Mouse (Mus musculus) hindbrain, embryonic 13.5 days (tissue): ENCODE measurements around the gene Hunk. TPM values are rescaled to one million over a fixed set of nuclear protein-coding genes. Genes with fewer than 3 reads are reported as not detected.

Source experiments
- ATAC-seq: fragments of 200-750 bp; cut with Nextera tagmentation; 2 replicates; pipeline ENCODE4 v1.8.0; 2017; ENCODE audit warnings: moderate TSS enrichment; ENCODE audit not compliant: low FRiP score
- H3K27ac ChIP-seq: fragments of 300-500 bp; sonication (generic); 2 replicates; pipeline ENCODE4 v1.5.1; 2015; ENCODE audit warnings: inconsistent platforms, mild to moderate bottlenecking, moderate library complexity
- H3K27me3 ChIP-seq: fragments of 300-500 bp; sonication (generic); 2 replicates; pipeline ENCODE4 v1.6.1; 2015; ENCODE audit warnings: mild to moderate bottlenecking, inconsistent platforms
- H3K36me3 ChIP-seq: fragments of 300-500 bp; sonication (generic); 2 replicates; pipeline ENCODE4 v1.6.1; 2015; ENCODE audit warnings: mild to moderate bottlenecking, inconsistent platforms
- H3K4me1 ChIP-seq: fragments of 300-500 bp; sonication (generic); replicated peaks from 2 replicates; pipeline ENCODE4 v1.6.1; 2015; ENCODE audit warnings: inconsistent platforms
- H3K4me2 ChIP-seq: fragments of 300-500 bp; sonication (generic); 2 replicates; pipeline ENCODE4 v1.6.1; 2015; ENCODE audit warnings: inconsistent platforms, mild to moderate bottlenecking, moderate library complexity
- H3K4me3 ChIP-seq: fragments of 300-500 bp; sonication (generic); 2 replicates; pipeline ENCODE4 v1.5.1; 2015; ENCODE audit warnings: mild to moderate bottlenecking, inconsistent platforms
- H3K9ac ChIP-seq: fragments of 300-500 bp; sonication (generic); 2 replicates; pipeline ENCODE4 v1.6.1; 2015; ENCODE audit warnings: mild to moderate bottlenecking, inconsistent platforms
- H3K9me3 ChIP-seq: fragments of 300-500 bp; sonication (generic); 2 replicates; pipeline ENCODE4 v1.6.1; 2016; ENCODE audit warnings: inconsistent platforms
- WGBS: fragments of 180-500 bp; shearing (Covaris S2); methylation state at CpG from one replicate; pipeline ENCODE4 v1.1.7; 2015; 5-methylcytosine and 5-hydroxymethylcytosine counted together
- polyA plus RNA-seq: library from polyadenylated mRNA; unstranded; fragments of >200 nt; fragmentation: Nextera tagmentation; extraction: Ambion mirVana; gene quantifications from 2 replicates; pipeline ENCODE4 v1.2.1, GENCODE M21; 2015

The Hunk gene
- polyA plus RNA-seq = 7.3 and 7.8 TPM in 2 replicates

DNA sequence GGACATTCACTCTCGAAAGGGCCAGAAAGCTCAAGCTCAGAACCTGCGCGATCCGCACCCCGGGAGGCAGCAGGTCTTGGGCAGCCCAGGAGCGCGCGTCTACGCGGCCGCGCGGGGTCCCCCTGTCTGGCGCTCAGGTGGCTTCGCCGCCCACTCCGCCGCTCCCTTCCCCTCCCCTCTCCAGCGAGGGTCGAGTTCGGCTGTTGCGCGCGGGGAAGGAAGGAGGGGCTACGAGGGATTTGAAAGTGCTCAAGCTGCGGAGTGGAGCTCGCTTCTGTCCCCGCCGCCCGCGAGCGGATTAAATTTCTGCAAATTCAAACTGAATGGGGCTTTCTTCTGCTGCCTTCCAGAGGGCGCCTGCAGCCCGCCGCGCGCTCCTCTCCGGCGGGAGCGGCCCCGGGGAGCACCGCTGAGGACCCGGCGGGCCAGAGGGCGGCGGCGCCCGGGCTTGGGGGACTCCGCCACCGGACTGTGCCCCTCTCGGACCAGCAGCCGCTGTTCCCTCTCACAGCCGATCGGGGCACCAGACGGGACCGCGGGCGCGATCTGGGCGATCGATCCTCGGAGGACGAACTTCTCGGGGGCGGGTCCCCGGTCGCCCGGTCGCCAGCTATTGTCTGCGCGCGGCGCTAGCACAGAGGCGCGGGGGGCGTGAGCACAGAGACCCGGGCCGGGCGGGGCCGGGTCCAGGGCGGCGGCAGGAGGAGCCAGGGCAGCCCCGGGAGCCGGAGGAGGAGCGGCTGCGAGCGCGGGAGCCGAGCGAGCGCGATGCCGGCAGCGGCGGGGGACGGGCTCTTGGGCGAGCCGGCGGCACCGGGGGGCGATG is at the start of gene Hunk:
Gene Hunk, plus strand, starts transcription at position 326 of the 826 bp plus-strand sequence.
- Histone ChIP-seq H3K4me3 (peak within 1 kb of the TSS; percentile 88), H3K4me1 (peaks cover 50% of the 10 kb centered on the region), H3K4me2 (peak within 1 kb of the TSS; percentile 86), H3K9ac (peak within 1 kb of the TSS; percentile 92), H3K36me3 (peaks cover 6% of the 10 kb centered on the region), H3K27me3 (peaks cover 11% of the 10 kb centered on the region; the same call in 1 of the 2 replicates), H3K27ac (peak within 1 kb of the TSS; percentile 93), H3K9me3 (peaks cover 5% of the 10 kb centered on the region)
- under 1% methylated on average over 87 of the region's 101 CpGs for WGBS
- peak; percentile 79 for ATAC-seq

DNA sequence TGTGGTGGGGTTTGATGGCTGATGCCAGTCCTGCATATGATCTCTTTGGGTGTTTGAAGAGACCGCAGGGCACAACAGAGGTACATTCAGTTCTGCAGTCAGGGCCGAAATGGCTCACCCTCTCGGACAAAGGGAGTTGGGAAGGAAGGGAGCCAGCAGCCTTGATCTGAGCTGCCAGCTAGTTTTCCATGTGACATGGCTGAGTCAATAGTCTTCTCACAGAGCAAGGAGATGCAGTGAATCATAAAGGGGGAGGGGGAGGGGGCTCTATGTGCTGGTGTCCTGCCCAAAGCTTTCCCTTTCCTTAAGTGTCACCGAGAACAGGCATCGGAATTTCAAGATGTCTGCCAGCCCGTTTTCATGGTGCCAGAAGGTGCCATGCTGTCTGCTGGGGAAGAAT is 46.8 kb upstream of the Hunk start:
- no peaks in the 10 kb centered on the region for H3K36me3 ChIP-seq
- peaks cover 4% of the 10 kb centered on the region; the same call in 1 of the 2 replicates for H3K4me1 ChIP-seq
- H3K9me3 ChIP-seq = no peaks in the 10 kb centered on the region
- H3K27me3 ChIP-seq = no peaks in the 10 kb centered on the region
- no peak overlapping the region for H3K9ac ChIP-seq
- no peak overlapping the region for H3K4me3 ChIP-seq
- no peak overlapping the region for H3K4me2 ChIP-seq
- no peak for ATAC-seq
- WGBS = 84% methylated on average over 6 of the region's 6 CpGs
- H3K27ac ChIP-seq = no peak overlapping the region

DNA sequence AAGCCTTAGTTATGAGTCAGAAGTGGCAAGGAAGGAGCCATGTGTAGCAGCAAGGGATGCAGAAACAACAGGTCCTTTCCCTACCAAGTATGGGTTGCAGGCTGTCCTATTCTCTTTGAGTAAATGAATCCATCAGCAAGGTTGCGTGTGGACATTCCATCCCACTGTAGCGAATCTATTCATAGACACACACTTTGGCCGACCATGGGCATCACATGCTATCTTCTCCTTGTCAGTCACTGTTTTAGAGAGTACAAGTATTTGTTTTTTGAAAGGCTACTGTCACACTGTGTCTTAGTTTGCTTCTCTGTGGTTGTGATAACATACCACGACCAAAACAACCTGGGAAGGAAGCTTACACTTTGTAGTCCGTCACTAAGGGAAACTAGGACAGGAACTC is 44.7 kb upstream of the Hunk start:
- Histone ChIP-seq H3K4me1 (no peaks in the 10 kb centered on the region), H3K4me3 (no peak overlapping the region), H3K9ac (no peak overlapping the region), H3K27ac (no peak overlapping the region), H3K4me2 (no peak overlapping the region), H3K36me3 (no peaks in the 10 kb centered on the region), H3K9me3 (no peaks in the 10 kb centered on the region), H3K27me3 (no peaks in the 10 kb centered on the region)
- no peak for ATAC-seq
- 89% methylated on average over 5 of the region's 5 CpGs for WGBS

DNA sequence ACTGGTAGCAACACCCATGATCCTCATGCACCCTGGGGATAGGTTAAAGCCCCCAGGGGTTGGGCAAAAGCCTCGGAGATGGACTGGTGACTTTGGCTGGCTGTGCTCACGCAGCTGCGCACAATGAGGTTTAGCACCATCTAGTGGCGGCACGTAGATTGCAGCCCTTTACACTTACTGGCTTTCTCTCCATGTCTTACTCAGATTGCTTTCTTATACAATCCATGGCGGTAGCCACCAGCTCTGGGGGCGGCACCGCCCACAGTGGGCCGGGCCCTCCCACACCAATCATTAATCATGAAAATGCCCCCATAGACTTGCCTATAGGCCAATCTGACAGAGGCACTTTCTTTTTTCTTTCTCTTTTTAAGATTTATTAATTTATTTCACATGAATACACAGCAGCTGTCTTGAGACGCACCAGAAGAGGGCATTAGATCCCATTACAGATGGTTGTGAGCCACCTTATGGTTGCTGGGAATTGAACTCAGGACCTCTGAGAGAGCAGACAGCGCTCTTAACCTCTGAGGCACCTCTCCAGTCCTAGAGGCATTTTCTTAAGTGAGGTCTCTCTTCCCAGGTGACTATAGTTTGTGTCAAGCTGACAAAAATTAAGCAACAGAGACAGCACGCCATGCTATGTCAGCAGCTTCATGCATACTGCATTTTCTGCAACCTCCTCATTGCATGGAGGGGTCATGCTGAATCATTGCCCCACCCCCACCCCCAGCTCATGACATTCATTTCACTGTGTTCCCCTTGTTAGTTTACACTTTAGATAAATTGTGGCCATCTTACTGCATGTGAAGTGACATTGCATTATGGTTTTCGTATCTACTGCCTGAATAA is 35.9 kb upstream of the Hunk start:
- H3K27me3 ChIP-seq = no peaks in the 10 kb centered on the region
- no peaks in the 10 kb centered on the region for H3K4me1 ChIP-seq
- H3K9me3 ChIP-seq = no peaks in the 10 kb centered on the region
- H3K36me3 ChIP-seq = no peaks in the 10 kb centered on the region
- ATAC-seq = peak; percentile 96
- 25% methylated on average over 13 of the region's 13 CpGs for WGBS
- no peak overlapping the region for H3K4me3 ChIP-seq
- no peak overlapping the region for H3K27ac ChIP-seq
- 0 out of 2 replicates have a peak overlapping the region, but pooled peaks have one; percentile 1 for H3K4me2 ChIP-seq
- no peak overlapping the region for H3K9ac ChIP-seq

DNA sequence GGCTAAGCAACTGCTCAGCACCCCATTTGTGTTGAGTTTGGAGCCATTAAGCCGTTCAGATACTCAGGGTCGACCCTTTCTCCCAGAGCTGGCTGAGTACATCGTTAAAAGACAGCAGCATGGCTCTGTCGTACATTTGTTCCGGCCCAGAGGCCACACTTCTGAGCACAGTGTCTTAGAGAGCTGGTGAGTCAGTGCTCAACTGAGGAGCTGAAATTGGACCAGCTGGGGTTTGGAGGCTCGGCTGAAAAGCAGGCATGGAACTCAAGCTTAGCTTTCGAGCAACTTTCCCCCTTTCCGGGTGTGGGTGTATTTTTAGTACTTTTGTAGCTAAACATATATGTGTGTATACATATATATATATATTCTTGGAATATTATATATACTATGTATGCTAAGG is 34.1 kb upstream of the Hunk start:
- Histone ChIP-seq H3K27ac (no peak overlapping the region), H3K4me3 (no peak overlapping the region), H3K36me3 (no peaks in the 10 kb centered on the region), H3K9me3 (no peaks in the 10 kb centered on the region), H3K4me1 (no peaks in the 10 kb centered on the region), H3K4me2 (no peak overlapping the region), H3K9ac (no peak overlapping the region), H3K27me3 (no peaks in the 10 kb centered on the region)
- no peak for ATAC-seq
- 58% methylated on average over 8 of the region's 8 CpGs for WGBS

DNA sequence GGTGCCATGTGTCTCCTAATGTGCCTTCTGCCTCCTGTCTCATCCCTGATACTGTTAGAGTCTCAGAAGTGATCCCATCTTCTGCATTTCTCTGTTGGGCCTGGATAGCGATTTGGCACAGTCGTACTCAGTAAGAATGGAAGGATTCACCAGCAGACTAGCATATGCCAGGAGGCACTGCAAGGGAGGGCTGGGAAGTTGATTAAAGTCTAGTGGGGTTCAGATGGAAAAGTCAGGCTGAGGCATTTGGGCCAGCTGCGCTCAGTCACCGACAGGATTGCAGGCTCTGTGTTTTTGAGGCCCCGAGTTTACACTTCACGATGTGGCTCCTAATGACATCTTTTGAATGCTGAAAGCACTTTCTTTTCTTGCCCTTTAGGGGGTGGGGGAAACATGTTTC is 33.1 kb upstream of the Hunk start:
- Histone ChIP-seq H3K36me3 (no peaks in the 10 kb centered on the region), H3K9ac (no peak overlapping the region), H3K9me3 (no peaks in the 10 kb centered on the region), H3K4me1 (no peaks in the 10 kb centered on the region), H3K27me3 (no peaks in the 10 kb centered on the region), H3K4me3 (no peak overlapping the region), H3K4me2 (no peak overlapping the region), H3K27ac (no peak overlapping the region)
- 0 out of 2 replicates have a peak, but pooled peaks have one; percentile 5 for ATAC-seq
- 55% methylated on average over 6 of the region's 6 CpGs for whole genome bisulfite sequencing

DNA sequence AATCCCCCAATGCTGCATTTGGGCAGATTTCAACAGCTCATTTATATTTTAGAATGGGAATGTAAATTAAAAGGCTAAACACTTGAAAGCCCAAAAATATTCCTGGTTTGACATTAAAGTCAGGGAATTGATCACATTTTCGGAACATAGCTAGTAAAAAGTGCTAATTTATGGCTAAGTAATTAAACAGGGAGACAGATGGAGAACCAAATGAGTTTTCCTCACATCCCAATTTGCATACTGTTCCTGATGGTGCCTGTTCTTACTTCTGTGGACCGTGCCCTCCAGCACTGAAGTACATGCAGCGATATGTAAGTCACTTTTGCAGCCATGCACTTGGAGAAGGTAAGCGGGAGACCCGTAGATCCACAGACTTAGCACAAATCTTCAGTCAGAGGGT is 32.7 kb upstream of the Hunk start:
- no peak overlapping the region for H3K9ac ChIP-seq
- no peaks in the 10 kb centered on the region for H3K36me3 ChIP-seq
- no peaks in the 10 kb centered on the region for H3K27me3 ChIP-seq
- ATAC-seq = no peak
- 74% methylated on average over 5 of the region's 5 CpGs for WGBS
- H3K4me2 ChIP-seq = no peak overlapping the region
- H3K4me1 ChIP-seq = no peaks in the 10 kb centered on the region
- H3K27ac ChIP-seq = no peak overlapping the region
- no peaks in the 10 kb centered on the region for H3K9me3 ChIP-seq
- H3K4me3 ChIP-seq = no peak overlapping the region

DNA sequence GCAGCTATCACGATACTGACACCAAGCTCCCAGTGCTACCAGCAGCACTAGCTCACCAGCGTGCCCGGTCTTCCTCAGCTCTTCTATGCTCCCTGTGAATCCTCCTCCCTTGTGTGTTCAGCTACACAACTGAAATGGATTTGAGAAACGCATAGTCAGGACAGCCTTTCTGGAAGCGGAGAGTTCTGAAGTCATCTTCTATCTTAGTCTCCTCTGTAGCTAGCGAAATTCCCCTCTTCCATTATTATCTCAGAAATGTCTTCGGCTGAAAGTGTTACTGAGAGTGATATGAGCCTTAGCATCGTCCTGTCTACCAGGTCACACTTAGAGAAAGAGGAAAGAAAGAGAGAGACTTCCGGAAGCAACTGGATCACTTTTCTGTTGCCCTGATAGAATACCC is 26.5 kb upstream of the Hunk start:
- H3K36me3 ChIP-seq = no peaks in the 10 kb centered on the region
- H3K27me3 ChIP-seq = no peaks in the 10 kb centered on the region
- peaks cover 21% of the 10 kb centered on the region for H3K4me1 ChIP-seq
- WGBS = 85% methylated on average over 9 of the region's 9 CpGs
- H3K27ac ChIP-seq = no peak overlapping the region
- no peaks in the 10 kb centered on the region for H3K9me3 ChIP-seq
- H3K4me3 ChIP-seq = no peak overlapping the region
- no peak overlapping the region for H3K9ac ChIP-seq
- ATAC-seq = no peak
- no peak overlapping the region for H3K4me2 ChIP-seq

DNA sequence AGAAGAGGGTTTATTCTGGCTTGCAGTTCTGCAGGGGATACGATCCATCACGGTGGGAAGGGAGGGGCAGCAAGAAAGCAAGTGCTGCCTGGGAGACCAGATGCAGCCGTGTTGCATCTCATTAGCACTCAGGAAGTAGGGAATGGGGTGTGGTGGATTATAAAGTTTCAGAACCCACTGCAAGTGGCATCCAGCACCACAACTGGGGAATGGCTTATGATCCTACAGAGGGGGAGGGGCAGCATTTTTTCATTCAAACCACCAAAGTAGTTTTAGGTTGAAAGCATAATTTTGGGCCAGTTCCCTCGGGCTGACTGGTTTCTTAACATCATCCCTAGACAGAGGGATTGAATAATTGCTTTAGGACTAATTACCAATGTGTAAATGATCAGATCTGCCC is 26.1 kb upstream of the Hunk start:
- no peak overlapping the region for H3K27ac ChIP-seq
- no peaks in the 10 kb centered on the region for H3K9me3 ChIP-seq
- 24% methylated on average over 4 of the region's 4 CpGs for WGBS
- ATAC-seq = no peak
- H3K36me3 ChIP-seq = no peaks in the 10 kb centered on the region
- H3K9ac ChIP-seq = no peak overlapping the region
- H3K27me3 ChIP-seq = no peaks in the 10 kb centered on the region
- no peak overlapping the region for H3K4me2 ChIP-seq
- no peak overlapping the region for H3K4me3 ChIP-seq
- peaks cover 21% of the 10 kb centered on the region for H3K4me1 ChIP-seq

DNA sequence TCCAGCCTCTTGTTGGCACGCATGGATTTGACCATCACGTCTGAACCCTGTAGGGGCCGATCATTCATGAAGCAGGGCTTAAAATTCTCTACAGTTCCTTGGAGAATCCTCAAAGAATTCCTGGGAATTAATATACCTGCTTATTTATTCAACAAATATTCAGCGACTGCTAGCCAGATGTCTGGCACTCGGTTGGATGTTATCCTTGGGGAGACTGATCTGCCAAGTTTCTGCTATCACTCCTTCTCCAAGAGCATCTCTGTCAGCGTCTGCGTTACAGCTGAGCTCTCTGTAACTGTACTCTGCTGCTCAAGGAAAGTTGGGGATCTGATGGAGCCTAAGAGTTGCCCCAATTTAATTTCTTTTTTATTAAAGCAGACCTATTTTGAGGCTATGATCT is 25.5 kb upstream of the Hunk start:
- Histone ChIP-seq H3K4me2 (no peak overlapping the region), H3K36me3 (no peaks in the 10 kb centered on the region), H3K27me3 (no peaks in the 10 kb centered on the region), H3K9ac (no peak overlapping the region), H3K27ac (no peak overlapping the region), H3K9me3 (no peaks in the 10 kb centered on the region), H3K4me1 (peaks cover 21% of the 10 kb centered on the region), H3K4me3 (no peak overlapping the region)
- WGBS = 52% methylated on average over 7 of the region's 7 CpGs
- ATAC-seq = no peak

DNA sequence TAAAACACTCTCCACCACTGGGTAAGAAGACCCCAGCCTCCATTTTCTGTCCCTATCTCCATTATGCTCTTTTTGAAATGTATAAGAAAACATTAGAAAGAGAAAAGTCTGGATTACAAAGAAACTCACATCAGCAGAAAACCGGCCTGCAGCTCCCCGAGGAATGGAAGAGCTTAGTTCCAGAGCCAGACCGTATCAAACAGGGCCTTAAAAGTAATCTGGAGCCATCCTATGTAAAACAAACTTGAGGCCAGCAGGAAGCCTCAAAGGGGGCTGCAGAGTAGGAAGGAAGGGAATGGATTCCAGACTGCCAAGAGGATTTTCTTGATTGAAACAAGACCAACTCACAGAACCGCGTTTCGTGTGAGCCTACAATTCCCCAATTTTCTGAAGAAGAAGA is 22.9 kb upstream of the Hunk start:
- 74% methylated on average over 6 of the region's 6 CpGs for WGBS
- H3K4me1 ChIP-seq = peaks cover 21% of the 10 kb centered on the region
- H3K27ac ChIP-seq = no peak overlapping the region
- H3K27me3 ChIP-seq = no peaks in the 10 kb centered on the region
- H3K36me3 ChIP-seq = no peaks in the 10 kb centered on the region
- no peak overlapping the region for H3K4me2 ChIP-seq
- no peak overlapping the region for H3K4me3 ChIP-seq
- no peaks in the 10 kb centered on the region for H3K9me3 ChIP-seq
- ATAC-seq = no peak
- no peak overlapping the region for H3K9ac ChIP-seq

DNA sequence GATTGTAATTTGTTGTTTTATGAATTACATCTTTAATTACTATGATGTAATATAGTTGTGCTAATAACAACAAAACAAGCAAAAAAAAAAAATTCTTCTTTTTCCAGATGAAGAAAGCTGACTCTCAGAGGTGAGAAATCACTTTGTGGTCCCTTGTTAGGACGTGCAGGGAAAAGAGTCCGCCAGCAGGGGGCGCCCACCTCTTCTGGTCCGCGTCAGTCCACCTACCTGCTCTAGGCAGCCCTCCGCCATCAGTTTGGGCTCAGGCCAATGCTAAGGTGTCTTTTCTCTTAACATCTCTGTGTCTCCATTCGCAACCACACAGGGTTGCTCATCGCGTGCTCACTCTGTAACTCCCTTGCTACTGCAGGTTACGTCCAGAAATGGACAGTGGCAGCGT is 5.9 kb upstream of the Hunk start:
- no peak overlapping the region for H3K4me3 ChIP-seq
- H3K36me3 ChIP-seq = no peaks in the 10 kb centered on the region
- peaks cover 12% of the 10 kb centered on the region for H3K4me1 ChIP-seq
- no peak overlapping the region for H3K27ac ChIP-seq
- H3K4me2 ChIP-seq = no peak overlapping the region
- ATAC-seq = peak; percentile 58; the same call in 1 of the 2 replicates
- peaks cover 4% of the 10 kb centered on the region; the same call in 1 of the 2 replicates for H3K9me3 ChIP-seq
- H3K27me3 ChIP-seq = peaks cover 20% of the 10 kb centered on the region; the same call in 1 of the 2 replicates
- 18% methylated on average over 11 of the region's 11 CpGs for WGBS
- no peak overlapping the region for H3K9ac ChIP-seq
